Mouse (Mus musculus): ENCODE measurements around the gene Gm28043.

- TF ChIP-seq CHD2 (IDR thresholded peaks at IDR 0.05; ENCODE audit: low read depth, low read length) (no peak), MAFK (IDR thresholded peaks at IDR 0.05; ENCODE audit: insufficient read depth, low read depth, low read length) (no peak)
Measured at GRCm38 (mm10) chr17:29737849-29738804, 123.5 kb downstream of the Gm28043 start.
